Mouse (Mus musculus): Measurements from ENCODE around the gene Serpina1e. TPM values are rescaled to one million over a fixed set of nuclear protein-coding genes. Genes with fewer than 3 reads are reported as not detected.

Serpina1e gene
- total RNA-seq (2021): not detected
- long read RNA-seq, experiment 1: 0 reads
- long read RNA-seq, experiment 2: 0 reads

DNA sequence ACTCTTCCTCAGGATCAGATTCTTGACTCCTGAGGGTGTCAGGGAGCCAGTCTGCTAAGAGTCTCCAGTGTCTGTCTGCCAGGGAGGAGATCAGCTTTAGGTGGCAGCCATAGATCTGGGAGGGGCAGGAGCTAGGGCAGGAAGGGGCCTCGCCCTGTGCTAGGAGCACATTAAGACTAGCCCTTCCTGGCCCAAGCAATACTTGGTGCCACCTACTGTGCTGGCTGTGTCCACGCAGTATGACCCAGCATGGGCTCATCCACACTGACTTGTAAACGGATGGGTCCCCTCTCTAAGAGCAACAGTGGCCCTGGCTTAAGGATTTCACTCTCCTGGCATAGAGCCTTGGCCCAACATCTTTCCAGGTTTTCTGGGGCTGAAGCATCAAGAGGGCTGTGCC, at the start of gene Serpina1e:
TSS of gene Serpina1e (minus strand) at position 178 of the 400 bp plus-strand sequence.
- no peak for DNase-seq (ENCODE audit: low spot score in 2 of 2)
- Histone ChIP-seq H3K27ac (no peak within 1 kb of the TSS), H3K4me3 (no peak within 1 kb of the TSS)
- TF ChIP-seq CTCF (conservative IDR thresholded peaks at IDR 0.05): no peak

GRCm38 (mm10) chr12:104004689-104005088, 45.9 kb upstream of the Serpina1e start:
- H3K4me3 ChIP-seq: no peak overlapping the region
- TF ChIP-seq CTCF (conservative IDR thresholded peaks at IDR 0.05): peak; percentile 40
- H3K27ac ChIP-seq: no peak overlapping the region
- DNase-seq (ENCODE audit: low spot score in 2 of 2): no peak

DNA sequence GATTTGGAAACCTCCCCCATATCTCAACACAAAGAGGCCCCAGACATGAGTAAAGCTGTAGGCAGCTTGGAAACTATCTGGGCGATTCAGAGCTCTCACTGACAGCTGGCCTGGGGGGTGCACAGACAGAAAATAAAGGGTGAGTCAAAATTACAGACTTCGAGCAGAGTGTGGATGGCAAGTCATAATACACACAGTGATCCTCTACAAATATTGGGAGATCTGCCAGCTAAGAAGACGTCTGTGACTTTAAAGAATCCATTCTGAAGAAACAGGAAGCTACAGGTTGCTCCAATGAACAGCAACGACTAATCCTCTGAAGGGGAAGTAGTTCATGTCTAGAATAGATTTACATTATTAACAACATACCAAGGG, 44.5 kb upstream of the Serpina1e start:
- no peak for TF ChIP-seq CTCF (conservative IDR thresholded peaks at IDR 0.05)
- DNase-seq (ENCODE audit: low spot score in 2 of 2): peak; percentile 57 to 64
- H3K27ac ChIP-seq: peak overlapping the region; percentile 69
- no peak overlapping the region for H3K4me3 ChIP-seq

GRCm38 (mm10) chr12:104002569-104003237, 43.9 kb upstream of the Serpina1e start:
- Histone ChIP-seq H3K4me3 (no peak overlapping the region), H3K27ac (peak overlapping the region; percentile 69)
- no peak for TF ChIP-seq CTCF (conservative IDR thresholded peaks at IDR 0.05)
- DNase-seq (ENCODE audit: low spot score in 2 of 2): no peak

DNA sequence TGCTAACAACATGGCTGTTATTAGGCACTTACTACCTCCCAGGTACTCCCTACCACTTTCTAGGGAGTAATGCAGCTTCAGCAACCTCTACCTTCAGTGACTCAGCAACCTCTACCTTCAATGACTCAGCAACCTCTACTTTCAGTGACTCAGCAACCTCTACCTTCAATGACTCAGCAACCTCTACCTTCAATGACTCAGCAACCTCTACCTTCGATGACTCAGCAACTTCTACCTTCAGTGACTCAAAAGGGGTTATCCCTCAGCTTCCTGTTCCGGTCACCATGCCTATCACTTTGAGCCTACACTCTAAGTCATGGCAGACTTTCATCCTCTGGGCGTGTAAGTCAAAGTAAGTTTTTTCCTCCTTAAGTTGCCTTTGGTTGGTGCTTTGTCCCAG, 41.8 kb upstream of the Serpina1e start:
- DNase-seq (ENCODE audit: low spot score in 2 of 2): no peak
- Histone ChIP-seq H3K4me3 (no peak overlapping the region), H3K27ac (no peak overlapping the region)
- no peak for TF ChIP-seq CTCF (conservative IDR thresholded peaks at IDR 0.05)

DNA sequence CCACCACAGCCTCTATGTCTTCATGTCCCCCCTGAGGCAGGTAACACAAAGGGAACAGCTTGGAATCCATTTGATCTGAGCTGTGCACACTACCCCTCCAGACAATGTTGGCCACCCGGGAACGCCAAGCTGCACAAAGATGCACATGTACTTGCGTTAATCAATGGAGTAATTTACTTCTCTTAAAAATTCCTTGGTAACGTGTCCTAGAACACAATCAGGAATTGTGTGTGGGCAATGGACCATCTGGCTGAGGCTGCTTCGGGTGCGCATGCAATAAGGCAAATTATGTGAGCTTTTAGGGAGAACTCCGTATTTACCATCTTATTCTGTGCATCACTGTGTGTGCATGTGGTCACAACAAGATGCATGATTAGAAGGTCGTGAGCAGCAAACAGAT, 40.8 kb upstream of the Serpina1e start:
- peak; percentile 44 to 70 for DNase-seq (ENCODE audit: low spot score in 2 of 2)
- no peak for TF ChIP-seq CTCF (conservative IDR thresholded peaks at IDR 0.05)
- H3K27ac ChIP-seq: peak overlapping the region; percentile 51
- H3K4me3 ChIP-seq: no peak overlapping the region

DNA sequence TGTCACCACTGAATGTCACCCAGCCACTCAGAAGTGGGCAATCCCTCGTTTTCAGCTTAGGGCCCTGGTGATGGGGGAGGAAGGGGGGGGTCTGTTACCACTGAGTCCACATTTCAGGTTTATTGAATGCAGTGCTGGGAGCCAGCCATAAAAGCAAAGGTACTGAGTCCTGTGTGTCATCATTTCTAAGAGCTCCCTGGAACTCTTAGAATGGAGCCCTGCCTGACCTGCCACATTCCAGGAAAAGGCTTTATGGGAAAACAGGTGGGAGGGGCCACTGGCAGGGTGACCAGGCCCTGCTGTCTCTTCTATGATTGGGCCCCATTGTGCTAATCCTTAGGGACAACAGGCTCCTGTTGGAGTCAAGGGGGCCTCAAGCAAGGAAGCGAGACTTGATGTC, 37.7 kb upstream of the Serpina1e start:
- Histone ChIP-seq H3K27ac (no peak overlapping the region), H3K4me3 (no peak overlapping the region)
- no peak for TF ChIP-seq CTCF (conservative IDR thresholded peaks at IDR 0.05)
- DNase-seq (ENCODE audit: low spot score in 2 of 2): no peak

DNA sequence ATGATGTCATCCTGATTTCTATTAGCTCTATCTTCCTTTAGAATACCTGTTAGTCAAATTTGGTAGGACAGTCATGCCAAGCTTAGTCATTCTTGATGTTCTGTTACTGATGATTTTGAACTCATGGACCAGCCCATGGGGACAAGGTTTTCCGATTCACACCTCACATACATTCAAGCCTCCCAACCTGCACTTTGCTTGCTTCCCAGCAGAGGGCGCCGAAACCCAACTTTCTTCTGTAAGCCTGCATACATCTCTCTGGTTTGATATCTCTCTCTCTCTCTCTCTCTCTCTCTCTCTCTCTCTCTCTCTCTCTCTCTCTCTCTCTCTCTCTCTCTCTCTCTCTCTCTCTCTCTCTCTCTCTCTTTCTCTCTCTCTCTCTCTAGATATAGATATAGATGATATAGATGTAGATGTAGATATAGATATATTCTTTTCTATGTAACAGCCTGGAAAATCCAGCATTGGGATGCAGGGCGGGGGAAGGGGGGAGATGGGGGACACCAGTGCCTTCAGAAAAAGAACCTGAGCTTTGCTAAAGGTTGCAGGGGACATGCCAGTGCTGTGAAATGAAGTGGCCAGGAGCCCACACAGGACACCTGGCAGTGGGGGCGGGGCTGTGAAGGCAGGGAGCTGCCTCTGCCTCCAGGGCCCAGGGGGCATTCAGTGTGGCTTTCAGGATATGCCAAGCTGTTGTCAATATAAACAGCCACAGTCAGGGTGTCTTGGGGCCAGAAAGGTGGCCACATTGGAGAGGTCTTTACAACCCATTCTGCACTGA, 36.7 kb upstream of the Serpina1e start:
- no peak overlapping the region for H3K27ac ChIP-seq
- H3K4me3 ChIP-seq: no peak overlapping the region
- peak; percentile 78 for TF ChIP-seq CTCF (conservative IDR thresholded peaks at IDR 0.05)
- DNase-seq (ENCODE audit: low spot score in 2 of 2): peak; percentile 76 to 81

DNA sequence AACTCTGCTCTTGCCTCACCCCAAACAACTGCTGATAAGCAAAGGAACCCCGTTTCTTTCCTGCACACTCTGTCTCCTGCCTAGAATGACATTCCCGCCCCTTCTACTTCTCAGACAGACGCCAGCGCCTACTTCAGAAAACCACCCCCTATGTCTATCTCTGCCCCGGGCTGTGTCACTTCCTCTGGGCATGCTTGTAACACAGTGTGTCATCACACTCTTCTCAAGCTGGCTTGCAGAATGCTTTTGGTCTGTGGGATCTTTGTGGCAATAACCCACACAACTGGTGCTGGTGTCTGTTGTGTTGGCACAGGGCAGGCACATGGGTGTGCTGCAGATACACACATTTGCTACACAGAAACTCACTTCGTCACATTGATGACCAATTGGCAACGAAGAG, 34.2 kb upstream of the Serpina1e start:
- no peak overlapping the region; the same call in 1 of the 2 replicates for H3K27ac ChIP-seq
- DNase-seq (ENCODE audit: low spot score in 2 of 2): peak; percentile 36 to 45
- H3K4me3 ChIP-seq: no peak overlapping the region
- no peak for TF ChIP-seq CTCF (conservative IDR thresholded peaks at IDR 0.05)

DNA sequence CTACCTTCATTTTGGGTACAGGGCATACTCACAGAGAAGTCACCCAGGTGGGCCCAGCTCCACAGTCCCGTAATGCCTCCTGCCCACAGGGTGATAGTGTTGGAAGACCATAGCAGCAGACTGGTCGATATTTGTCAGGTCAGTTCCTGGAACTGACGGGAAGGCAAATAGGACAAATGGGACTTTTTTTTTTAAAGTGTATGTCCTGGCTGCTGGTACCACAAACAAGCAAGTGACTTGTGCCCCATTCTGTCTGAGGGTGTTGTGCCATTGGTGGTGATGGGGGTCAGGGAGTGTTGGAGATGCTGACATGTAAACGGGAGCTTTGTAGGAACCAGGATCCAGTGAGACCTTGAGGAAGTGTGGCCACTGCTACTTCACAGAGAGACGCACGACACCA, 31.1 kb upstream of the Serpina1e start, which contains the start of gene Serpina11:
TSS of gene Serpina11 (minus strand) at position 101 of the 400 bp plus-strand sequence.
- no peak for TF ChIP-seq CTCF (conservative IDR thresholded peaks at IDR 0.05)
- Histone ChIP-seq H3K4me3 (no peak within 1 kb of the TSS), H3K27ac (no peak within 1 kb of the TSS)
- DNase-seq (ENCODE audit: low spot score in 2 of 2): no peak

DNA sequence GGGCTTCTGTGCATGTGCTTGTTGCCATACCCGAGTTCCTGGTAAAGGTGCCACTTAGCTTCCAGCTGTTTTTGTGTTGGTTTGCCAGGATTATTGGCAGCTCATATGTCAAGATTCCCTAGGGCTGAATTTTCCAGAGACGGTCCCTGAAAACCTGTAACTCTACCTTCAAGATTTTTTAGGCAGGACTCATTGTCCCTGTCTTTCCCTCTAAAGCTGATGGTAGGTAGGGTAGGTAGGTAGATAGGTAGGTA, 30.7 kb upstream of the Serpina1e start:
- Histone ChIP-seq H3K4me3 (no peak overlapping the region), H3K27ac (no peak overlapping the region)
- no peak for TF ChIP-seq CTCF (conservative IDR thresholded peaks at IDR 0.05)
- no peak for DNase-seq (ENCODE audit: low spot score in 2 of 2)

- 0 out of 2 replicates have a peak, but pooled peaks have one; percentile 6 for TF ChIP-seq CTCF (conservative IDR thresholded peaks at IDR 0.05)
- Histone ChIP-seq H3K27ac (no peak overlapping the region), H3K4me3 (no peak overlapping the region)
- DNase-seq (ENCODE audit: low spot score in 2 of 2): no peak
Measured at GRCm38 (mm10) chr12:103988754-103989513, 30.2 kb upstream of the Serpina1e start.

DNA sequence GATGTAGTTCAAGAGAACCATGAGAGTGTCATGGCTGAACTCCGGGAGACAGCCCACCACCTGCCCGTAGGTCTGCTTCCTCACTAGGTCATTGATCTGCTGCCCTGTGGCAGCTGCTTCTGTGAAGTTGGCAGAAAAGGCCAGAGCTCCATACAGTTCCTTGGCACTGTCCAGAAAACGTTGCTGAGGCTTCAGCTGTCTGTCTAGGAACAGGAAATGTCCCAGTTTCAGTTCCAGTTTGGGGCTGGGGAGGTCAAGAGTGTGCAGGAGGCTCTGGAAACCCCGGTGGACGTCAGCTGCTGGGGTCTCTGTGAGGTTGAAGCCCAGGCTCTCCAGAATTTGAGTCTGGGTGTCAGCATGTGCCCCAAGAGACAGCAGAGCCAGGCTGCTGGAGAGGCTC, 27.1 kb upstream of the Serpina1e start:
- TF ChIP-seq CTCF (conservative IDR thresholded peaks at IDR 0.05): no peak
- no peak overlapping the region for H3K27ac ChIP-seq
- no peak for DNase-seq (ENCODE audit: low spot score in 2 of 2)
- H3K4me3 ChIP-seq: no peak overlapping the region
